Mouse (Mus musculus) ES-E14 (cell line): ENCODE measurements at regions not wholly inside any gene's neighbourhood (a gene's known extent, or its start where the extent isn't known, plus 50 kb on each side); places are given as distances from the start of the nearest gene placed in this dataset.

ENCODE experiments used
- DNase-seq: peaks from one replicate; pipeline ENCODE4 v3.0.0-alpha.2; 2013; ENCODE audit warnings: low read depth, low spot score
- H3K27ac ChIP-seq: 2 replicates; pipeline ENCODE4 v1.5.1; 2012; ENCODE audit warnings: low read depth, mild to moderate bottlenecking, low read length, moderate library complexity, mixed read lengths; ENCODE audit not compliant: poor library complexity, insufficient read depth, severe bottlenecking
- H3K36me3 ChIP-seq: 2 replicates; pipeline ENCODE4 v1.6.1; 2012; ENCODE audit warnings: mild to moderate bottlenecking, low read length, moderate library complexity, mixed read lengths; ENCODE audit not compliant: control insufficient read depth, poor library complexity, insufficient read depth, severe bottlenecking
- H3K4me1 ChIP-seq, 2 experiments: fragments of 150-350 bp in 1 of 2; sonication (generic) in 1 of 2; 2 replicates each; pipeline ENCODE4 v1.6.1; 2012; ENCODE audit warnings: low read length in 2 of 2, mild to moderate bottlenecking in 1 of 2, mixed read lengths in 1 of 2; ENCODE audit not compliant: control insufficient read depth in 2 of 2, insufficient read depth in 2 of 2, poor library complexity in 1 of 2
- H3K4me3 ChIP-seq, 2 experiments: fragments of 150-350 bp in 1 of 2; sonication (generic) in 1 of 2; 2 replicates each; pipeline ENCODE4 v1.5.1; 2012; ENCODE audit warnings: low read length in 2 of 2, low read depth in 1 of 2, mild to moderate bottlenecking in 1 of 2, mixed read lengths in 1 of 2; ENCODE audit not compliant: insufficient read depth in 1 of 2, poor library complexity in 1 of 2, severe bottlenecking in 1 of 2
- H3K9ac ChIP-seq: 2 replicates; pipeline ENCODE4 v1.6.1; 2012; ENCODE audit warnings: low read depth, mild to moderate bottlenecking, low read length, mixed read lengths; ENCODE audit not compliant: poor library complexity, insufficient read depth, severe bottlenecking
- H3K9me3 ChIP-seq: fragments of 150-350 bp; sonication (generic); 2 replicates; pipeline ENCODE4 v1.6.1; 2012; ENCODE audit warnings: low read depth, mild to moderate bottlenecking, low read length; ENCODE audit not compliant: control insufficient read depth, insufficient read depth
- CHD2 ChIP-seq: IDR thresholded peaks from 2 replicates; pipeline ENCODE4 v1.6.1; 2014; ENCODE audit warnings: mild to moderate bottlenecking, low read depth, low read length, inconsistent platforms
- HCFC1 ChIP-seq: IDR thresholded peaks from 2 replicates; pipeline ENCODE4 v1.6.1; 2012; ENCODE audit warnings: low read length, inconsistent platforms, borderline replicate concordance; ENCODE audit not compliant: insufficient read depth
- MAFK ChIP-seq: IDR thresholded peaks from 2 replicates; pipeline ENCODE4 v1.6.1; 2014; ENCODE audit warnings: mild to moderate bottlenecking, low read depth, low read length, inconsistent platforms; ENCODE audit not compliant: insufficient read depth
- ZC3H11A ChIP-seq: IDR thresholded peaks from 2 replicates; pipeline ENCODE4 v1.6.1; 2012; ENCODE audit warnings: low read depth, mild to moderate bottlenecking, inconsistent platforms, low read length, borderline replicate concordance
- ZNF384 ChIP-seq: IDR thresholded peaks from 2 replicates; pipeline ENCODE4 v1.6.1; 2012; ENCODE audit warnings: low read depth, low read length, inconsistent platforms
- in situ Hi-C, 2 experiments: fragments of 600-800 bp; cut with MboI; formaldehyde crosslinking; loops; one replicate each; pipeline ENCODE4 v1.15.1; 2025; ENCODE audit warnings: low sequenced_read_pairs in 2 of 2, inconsistent platforms in 1 of 2; ENCODE audit not compliant: unreplicated experiment in 2 of 2

GRCm38 (mm10) chr13:34550130-34550884 lies 103.0 kb downstream of the Pxdc1 start:
- Histone ChIP-seq H3K4me3 (no peak overlapping the region), H3K27ac (no peak overlapping the region), H3K36me3 (no peaks in the 10 kb centered on the region), H3K9ac (no peak overlapping the region), H3K4me1 (no peaks in the 10 kb centered on the region), H3K9me3 (no peaks in the 10 kb centered on the region)
- no peak for TF ChIP-seq MAFK
- no peak for DNase-seq
- in situ Hi-C loops, result no loop called here

- in situ Hi-C loops, result no loop called here
- TF ChIP-seq HCFC1 (no peak), ZC3H11A (no peak), ZNF384 (no peak), MAFK (no peak), CHD2 (no peak)
- no peak for DNase-seq
- H3K9me3 ChIP-seq, result no peaks in the 10 kb centered on the region
- no peaks in the 10 kb centered on the region for H3K36me3 ChIP-seq
- H3K4me3 ChIP-seq, result no peak overlapping the region
- H3K9ac ChIP-seq, result no peak overlapping the region
- no peak overlapping the region for H3K27ac ChIP-seq
- no peaks in the 10 kb centered on the region for H3K4me1 ChIP-seq
Observed at GRCm38 (mm10) chr13:34540646-34541045, 112.6 kb downstream of the Pxdc1 start.

- no peaks in the 10 kb centered on the region for H3K4me1 ChIP-seq
- no peaks in the 10 kb centered on the region for H3K36me3 ChIP-seq
- H3K9me3 ChIP-seq, result no peaks in the 10 kb centered on the region
- H3K9ac ChIP-seq, result no peak overlapping the region
- no peak overlapping the region for H3K27ac ChIP-seq
- TF ChIP-seq ZC3H11A, result peak; percentile 74
- TF ChIP-seq HCFC1, result no peak
- no peak overlapping the region for H3K4me3 ChIP-seq
- in situ Hi-C loops, result no loop called here
- peak; percentile 34 for DNase-seq
Observed at GRCm38 (mm10) chr13:34533896-34534295, 119.4 kb downstream of the Pxdc1 start.

- H3K27ac ChIP-seq, result no peak overlapping the region
- no peak for DNase-seq
- in situ Hi-C loops, result no loop called here
- H3K36me3 ChIP-seq, result no peaks in the 10 kb centered on the region
- TF ChIP-seq HCFC1 (no peak), MAFK (no peak)
- H3K9ac ChIP-seq, result no peak overlapping the region
- peaks cover 2 to 6% of the 10 kb centered on the region in 2 experiments; a peak in 3 of 4 replicates for H3K4me1 ChIP-seq
- H3K4me3 ChIP-seq, result no peak overlapping the region
- no peaks in the 10 kb centered on the region for H3K9me3 ChIP-seq
Observed at GRCm38 (mm10) chr13:34511332-34511731, 142.0 kb downstream of the Pxdc1 start.

- Histone ChIP-seq H3K27ac (no peak overlapping the region), H3K4me1 (peaks cover 2 to 6% of the 10 kb centered on the region in 2 experiments; a peak in 3 of 4 replicates), H3K36me3 (no peaks in the 10 kb centered on the region), H3K9me3 (no peaks in the 10 kb centered on the region), H3K4me3 (no peak overlapping the region), H3K9ac (no peak overlapping the region)
- DNase-seq, result no peak
- in situ Hi-C loops, result no loop called here
- TF ChIP-seq ZNF384, result no peak
- TF ChIP-seq CHD2, result no peak
- no peak for TF ChIP-seq HCFC1
- TF ChIP-seq MAFK, result no peak
- TF ChIP-seq ZC3H11A, result no peak
Observed at GRCm38 (mm10) chr13:34507224-34507623, 146.1 kb downstream of the Pxdc1 start.
